Mouse (Mus musculus) limb, embryonic 13.5 days (tissue): ENCODE results near the gene Crnkl1. TPM values are rescaled to one million over a fixed set of nuclear protein-coding genes. Genes with fewer than 3 reads are reported as not detected.

Experiments used
- microRNA-seq: library from miRNA; unstranded; fragments of <30 nt; microRNA quantifications from one replicate; pipeline ENCODE4, GENCODE M21; 2016
- polyA plus RNA-seq: library from polyadenylated mRNA; unstranded; fragments of >200 nt; fragmentation: Nextera tagmentation; extraction: Ambion mirVana; gene quantifications from 2 replicates; pipeline ENCODE4 v1.2.1, GENCODE M21; 2015

Gene Crnkl1
- polyA plus RNA-seq, 1 experiment from 2014 or later, result 33.6 TPM

Small RNAs within 50 kb of the gene (microRNA-seq; reads per million reads assigned to microRNA genes)
- not detected for gene Gm25026

Other genes starting within 250 kb of the Crnkl1 start
- gene Naa20, start 32.9 kb downstream of the Crnkl1 start, polyA plus RNA-seq, result 163 and 165 TPM in 2 replicates
- 0.13 and 0.24 TPM in 2 replicates for gene Cfap61, start 230 bp downstream of the Crnkl1 start, polyA plus RNA-seq